Mouse (Mus musculus): ENCODE results near the gene Ccdc148. TPM values are rescaled to one million over a fixed set of nuclear protein-coding genes. Genes with fewer than 3 reads are reported as not detected.

Ccdc148 gene
- polyA plus RNA-seq, 1 experiment from 2014 or later, result 0.38 TPM

DNA sequence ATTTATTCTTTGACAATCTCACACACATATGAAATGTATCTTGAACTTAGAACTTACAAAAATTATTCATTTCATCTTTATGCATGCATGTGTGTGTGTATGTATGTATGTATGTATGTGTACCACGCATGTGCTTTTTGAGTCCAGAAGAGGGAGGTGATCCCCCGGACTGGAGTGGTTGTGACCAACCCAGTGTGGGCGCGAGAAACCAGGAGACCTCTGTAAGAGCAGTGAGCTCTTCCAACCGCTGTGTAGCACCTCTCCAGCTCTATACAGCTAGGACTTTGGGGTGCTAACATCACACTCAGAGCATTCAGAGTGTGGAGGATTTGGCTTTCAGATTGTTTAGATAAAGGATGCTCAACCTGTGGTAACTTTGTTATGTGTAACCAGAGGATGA is 10.1 kb upstream of the Ccdc148 start:
- WGBS, result 97% methylated on average over 5 of the region's 5 CpGs
- no peak overlapping the region for H3K4me2 ChIP-seq (ENCODE audit: low read depth)
- no peak overlapping the region for H3K9ac ChIP-seq (ENCODE audit: low read length)
- no peaks in the 10 kb centered on the region for H3K4me1 ChIP-seq (ENCODE audit: control insufficient read depth, insufficient read depth, low read length)
- no peak overlapping the region for H3K4me3 ChIP-seq (ENCODE audit: low read depth, low read length)
- DNase-seq (ENCODE audit: low spot score), result no peak
- H3K27ac ChIP-seq (ENCODE audit: low read depth, low read length), result no peak overlapping the region
- no peaks in the 10 kb centered on the region for H3K27me3 ChIP-seq (ENCODE audit: control insufficient read depth, insufficient read depth, low read length)
- no peaks in the 10 kb centered on the region for H3K9me3 ChIP-seq (ENCODE audit: control insufficient read depth, low read length)
- no peaks in the 10 kb centered on the region for H3K36me3 ChIP-seq (ENCODE audit: control insufficient read depth, insufficient read depth, low read length)
- no peak for ATAC-seq (ENCODE audit: insufficient read depth, low FRiP score, low TSS enrichment)

DNA sequence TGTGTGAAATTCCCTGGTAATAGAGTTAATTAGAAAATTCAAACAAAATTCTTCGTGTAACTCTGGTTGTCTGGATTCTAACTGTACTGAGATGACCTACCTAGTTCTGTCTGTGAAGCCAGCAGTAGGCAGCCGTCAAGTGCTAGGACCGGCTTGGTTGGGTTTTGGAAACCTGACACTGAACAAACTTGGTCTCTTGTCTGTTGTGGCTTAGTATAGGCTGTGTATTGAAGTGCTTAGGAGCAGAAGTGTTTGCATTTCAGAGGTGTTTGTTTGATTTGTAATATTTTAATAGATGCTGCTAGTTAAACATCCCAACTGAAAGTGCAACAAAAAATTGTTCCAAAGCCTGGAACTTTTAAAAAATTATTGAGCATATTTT is 9.7 kb upstream of the Ccdc148 start:
- H3K4me1 ChIP-seq (ENCODE audit: control insufficient read depth, insufficient read depth, low read length), result no peaks in the 10 kb centered on the region
- no peak overlapping the region for H3K4me2 ChIP-seq (ENCODE audit: low read depth)
- H3K36me3 ChIP-seq (ENCODE audit: control insufficient read depth, insufficient read depth, low read length), result no peaks in the 10 kb centered on the region
- no peak overlapping the region for H3K4me3 ChIP-seq (ENCODE audit: low read depth, low read length)
- H3K27ac ChIP-seq (ENCODE audit: low read depth, low read length), result no peak overlapping the region
- DNase-seq (ENCODE audit: low spot score) (no peak), ATAC-seq (ENCODE audit: insufficient read depth, low FRiP score, low TSS enrichment) (no peak)
- H3K27me3 ChIP-seq (ENCODE audit: control insufficient read depth, insufficient read depth, low read length), result no peaks in the 10 kb centered on the region
- WGBS, result 74% methylated on average over 3 of the region's 3 CpGs
- no peaks in the 10 kb centered on the region for H3K9me3 ChIP-seq (ENCODE audit: control insufficient read depth, low read length)
- H3K9ac ChIP-seq (ENCODE audit: low read length), result no peak overlapping the region

DNA sequence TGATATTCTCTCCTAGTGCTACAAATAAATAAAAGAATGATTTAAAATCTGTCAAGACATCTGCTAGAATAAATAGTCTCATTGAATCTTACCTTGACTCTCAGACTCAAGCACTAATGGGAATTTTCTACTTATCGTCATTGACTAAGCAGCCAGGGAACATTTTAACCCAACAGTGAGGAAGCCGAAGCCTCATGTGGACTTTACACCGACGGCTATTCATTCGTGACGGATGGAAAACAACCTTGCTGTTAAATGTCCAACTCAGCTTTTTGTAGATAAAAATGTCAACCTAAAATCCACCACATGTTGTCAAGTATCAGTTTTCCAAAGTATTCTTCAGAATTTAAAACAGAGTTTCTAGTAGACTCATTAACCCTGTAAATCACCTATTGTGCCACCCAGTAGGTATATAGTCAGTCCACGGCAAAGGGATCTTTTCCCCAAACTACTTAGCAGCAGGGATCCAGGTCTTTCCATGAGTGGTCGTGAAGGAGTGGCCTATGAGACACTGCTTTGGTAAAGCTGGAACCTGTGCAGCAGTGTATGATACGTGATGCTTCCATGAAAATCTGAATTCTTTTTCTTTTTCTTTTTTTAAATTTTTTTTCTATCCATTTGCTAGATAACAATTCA is 9.2 kb upstream of the Ccdc148 start:
- WGBS, result 78% methylated on average over 9 of the region's 9 CpGs
- H3K4me1 ChIP-seq (ENCODE audit: control insufficient read depth, insufficient read depth, low read length), result no peaks in the 10 kb centered on the region
- no peaks in the 10 kb centered on the region for H3K27me3 ChIP-seq (ENCODE audit: control insufficient read depth, insufficient read depth, low read length)
- H3K9me3 ChIP-seq (ENCODE audit: control insufficient read depth, low read length), result no peaks in the 10 kb centered on the region
- H3K4me3 ChIP-seq (ENCODE audit: low read depth, low read length), result no peak overlapping the region
- H3K9ac ChIP-seq (ENCODE audit: low read length), result no peak overlapping the region
- DNase-seq (ENCODE audit: low spot score) (no peak), ATAC-seq (ENCODE audit: insufficient read depth, low FRiP score, low TSS enrichment) (no peak)
- no peak overlapping the region for H3K4me2 ChIP-seq (ENCODE audit: low read depth)
- H3K36me3 ChIP-seq (ENCODE audit: control insufficient read depth, insufficient read depth, low read length), result no peaks in the 10 kb centered on the region
- H3K27ac ChIP-seq (ENCODE audit: low read depth, low read length), result no peak overlapping the region

DNA sequence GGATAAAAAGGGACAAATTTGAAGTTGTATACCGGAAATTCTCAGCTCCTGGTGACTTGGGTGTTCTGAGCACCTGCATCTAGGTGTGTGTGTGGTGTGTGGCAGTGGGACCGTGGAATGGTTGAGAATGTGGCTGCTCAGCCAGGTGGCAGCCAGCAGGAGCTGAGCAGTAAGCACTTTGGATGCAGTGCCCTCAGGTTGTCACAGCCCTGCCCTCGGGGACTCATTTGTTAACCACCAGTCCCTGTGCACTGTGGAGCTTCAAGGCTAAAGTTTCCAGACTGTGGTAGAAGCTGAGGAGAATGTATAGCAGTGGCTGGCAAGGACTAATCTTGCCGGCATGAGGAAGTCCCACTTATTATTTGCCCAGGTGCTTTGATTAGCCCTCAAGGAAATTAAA is 7.3 kb upstream of the Ccdc148 start:
- no peak overlapping the region for H3K4me3 ChIP-seq (ENCODE audit: low read depth, low read length)
- peaks cover 8% of the 10 kb centered on the region; the same call in 1 of the 2 replicates for H3K4me1 ChIP-seq (ENCODE audit: control insufficient read depth, insufficient read depth, low read length)
- DNase-seq (ENCODE audit: low spot score), result no peak
- H3K36me3 ChIP-seq (ENCODE audit: control insufficient read depth, insufficient read depth, low read length), result no peaks in the 10 kb centered on the region
- 82% methylated on average over 4 of the region's 4 CpGs for WGBS
- H3K27ac ChIP-seq (ENCODE audit: low read depth, low read length), result no peak overlapping the region
- ATAC-seq (ENCODE audit: insufficient read depth, low FRiP score, low TSS enrichment), result no peak
- H3K9me3 ChIP-seq (ENCODE audit: control insufficient read depth, low read length), result no peaks in the 10 kb centered on the region
- H3K9ac ChIP-seq (ENCODE audit: low read length), result no peak overlapping the region
- H3K4me2 ChIP-seq (ENCODE audit: low read depth), result no peak overlapping the region
- no peaks in the 10 kb centered on the region for H3K27me3 ChIP-seq (ENCODE audit: control insufficient read depth, insufficient read depth, low read length)

DNA sequence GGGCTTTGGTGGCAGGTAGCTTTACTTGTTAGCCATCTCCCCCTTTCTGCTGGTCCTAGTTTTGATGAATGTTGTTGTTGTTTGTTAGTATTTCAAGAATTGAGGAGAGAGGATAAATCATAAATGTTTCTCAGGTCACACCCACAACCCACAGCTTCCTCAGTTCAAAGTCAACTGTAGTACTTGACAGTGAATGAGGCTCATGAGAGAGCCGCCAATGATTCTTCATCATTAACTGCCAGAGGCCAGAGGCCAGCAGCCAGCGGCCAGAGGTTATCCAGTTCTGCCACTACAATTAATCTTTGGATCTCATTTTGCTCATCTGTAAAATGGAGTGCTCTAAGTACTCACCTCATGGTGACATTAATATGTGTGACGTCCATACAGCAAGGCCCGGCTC is 6.5 kb upstream of the Ccdc148 start:
- no peak overlapping the region for H3K4me2 ChIP-seq (ENCODE audit: low read depth)
- H3K36me3 ChIP-seq (ENCODE audit: control insufficient read depth, insufficient read depth, low read length), result no peaks in the 10 kb centered on the region
- 79% methylated on average over 4 of the region's 4 CpGs for WGBS
- DNase-seq (ENCODE audit: low spot score) (no peak), ATAC-seq (ENCODE audit: insufficient read depth, low FRiP score, low TSS enrichment) (no peak)
- H3K9me3 ChIP-seq (ENCODE audit: control insufficient read depth, low read length), result no peaks in the 10 kb centered on the region
- H3K9ac ChIP-seq (ENCODE audit: low read length), result no peak overlapping the region
- H3K4me3 ChIP-seq (ENCODE audit: low read depth, low read length), result no peak overlapping the region
- no peak overlapping the region for H3K27ac ChIP-seq (ENCODE audit: low read depth, low read length)
- no peaks in the 10 kb centered on the region for H3K27me3 ChIP-seq (ENCODE audit: control insufficient read depth, insufficient read depth, low read length)
- H3K4me1 ChIP-seq (ENCODE audit: control insufficient read depth, insufficient read depth, low read length), result peaks cover 12% of the 10 kb centered on the region; the same call in 1 of the 2 replicates

DNA sequence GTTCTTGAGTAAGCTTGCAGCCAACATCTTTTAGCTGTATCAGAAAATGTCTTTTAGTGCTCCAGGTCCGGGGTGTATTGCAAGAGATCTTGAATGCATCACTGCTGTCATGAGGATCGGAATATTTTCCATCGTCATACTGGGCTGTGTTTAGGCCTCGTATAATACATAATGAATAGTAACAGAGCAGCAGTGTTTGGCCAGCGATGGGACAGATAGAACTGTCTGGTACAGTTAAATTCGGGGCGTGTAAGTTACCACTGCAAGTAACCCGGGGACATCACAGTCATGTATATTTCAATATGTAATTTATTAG is 1.8 kb upstream of the Ccdc148 start:
- no peak overlapping the region; the same call in 1 of the 2 replicates for H3K9ac ChIP-seq (ENCODE audit: low read length)
- H3K36me3 ChIP-seq (ENCODE audit: control insufficient read depth, insufficient read depth, low read length), result no peaks in the 10 kb centered on the region
- WGBS, result 46% methylated on average over 8 of the region's 8 CpGs
- H3K27me3 ChIP-seq (ENCODE audit: control insufficient read depth, insufficient read depth, low read length), result no peaks in the 10 kb centered on the region
- H3K9me3 ChIP-seq (ENCODE audit: control insufficient read depth, low read length), result no peaks in the 10 kb centered on the region
- peaks cover 15% of the 10 kb centered on the region; the same call in 1 of the 2 replicates for H3K4me1 ChIP-seq (ENCODE audit: control insufficient read depth, insufficient read depth, low read length)
- no peak for ATAC-seq (ENCODE audit: insufficient read depth, low FRiP score, low TSS enrichment)
- no peak for DNase-seq (ENCODE audit: low spot score)
- H3K4me2 ChIP-seq (ENCODE audit: low read depth), result peak overlapping the region; percentile 47
- peak overlapping the region; percentile 86 for H3K4me3 ChIP-seq (ENCODE audit: low read depth, low read length)
- H3K27ac ChIP-seq (ENCODE audit: low read depth, low read length), result no peak overlapping the region

DNA sequence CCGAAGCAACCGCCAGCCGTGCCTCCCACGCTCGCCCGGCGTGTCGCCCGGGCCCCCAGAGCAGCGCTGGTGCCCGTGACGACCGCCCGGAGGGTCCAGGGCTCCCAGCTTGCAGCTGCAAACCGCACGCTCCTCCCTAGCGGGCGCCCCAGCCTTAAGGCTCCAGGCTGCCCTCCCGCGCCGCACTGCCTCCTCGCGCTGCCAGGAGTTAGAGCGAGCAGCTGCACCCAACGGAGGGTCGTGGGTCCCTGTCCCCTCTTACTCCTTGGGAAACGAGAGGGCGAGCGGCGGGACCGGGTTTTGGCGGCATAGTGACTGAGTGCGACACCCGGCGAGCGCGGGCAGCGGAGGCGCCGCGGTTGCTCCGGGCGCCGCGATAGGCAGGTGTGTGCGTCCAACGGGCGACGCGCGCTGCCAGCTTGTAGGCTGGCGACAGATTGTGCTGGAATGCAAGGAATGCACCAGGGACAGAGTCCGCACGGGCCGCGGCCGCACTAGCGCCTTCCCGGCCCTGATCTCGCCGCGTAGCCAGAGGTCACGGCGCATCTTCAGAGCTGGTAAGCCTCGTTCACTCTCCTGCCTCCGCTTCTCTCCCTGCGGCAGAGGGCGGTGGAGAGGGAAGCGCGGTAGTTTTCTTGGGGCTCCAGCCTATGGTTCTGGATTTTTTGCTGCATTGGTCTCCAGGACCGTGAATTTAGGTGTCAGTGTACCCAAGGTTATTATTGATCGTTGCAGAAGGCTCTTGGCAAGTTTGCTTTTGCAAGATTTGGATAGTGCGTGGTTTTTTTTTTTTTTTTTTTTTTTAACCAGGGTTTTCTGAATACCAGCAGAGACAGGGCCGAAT is 1.2 kb upstream of the Ccdc148 start:
- Histone ChIP-seq H3K36me3 (ENCODE audit: control insufficient read depth, insufficient read depth, low read length) (no peaks in the 10 kb centered on the region), H3K4me2 (ENCODE audit: low read depth) (peak overlapping the region; percentile 47), H3K27ac (ENCODE audit: low read depth, low read length) (peak overlapping the region; percentile 54), H3K27me3 (ENCODE audit: control insufficient read depth, insufficient read depth, low read length) (no peaks in the 10 kb centered on the region), H3K9ac (ENCODE audit: low read length) (peak overlapping the region; percentile 80), H3K4me3 (ENCODE audit: low read depth, low read length) (peak overlapping the region; percentile 86), H3K9me3 (ENCODE audit: control insufficient read depth, low read length) (no peaks in the 10 kb centered on the region), H3K4me1 (ENCODE audit: control insufficient read depth, insufficient read depth, low read length) (peaks cover 15% of the 10 kb centered on the region; the same call in 1 of the 2 replicates)
- ATAC-seq (ENCODE audit: insufficient read depth, low FRiP score, low TSS enrichment) (peak; percentile 71), DNase-seq (ENCODE audit: low spot score) (peak; percentile 81)
- WGBS, result under 1% methylated on average over 69 of the region's 74 CpGs

DNA sequence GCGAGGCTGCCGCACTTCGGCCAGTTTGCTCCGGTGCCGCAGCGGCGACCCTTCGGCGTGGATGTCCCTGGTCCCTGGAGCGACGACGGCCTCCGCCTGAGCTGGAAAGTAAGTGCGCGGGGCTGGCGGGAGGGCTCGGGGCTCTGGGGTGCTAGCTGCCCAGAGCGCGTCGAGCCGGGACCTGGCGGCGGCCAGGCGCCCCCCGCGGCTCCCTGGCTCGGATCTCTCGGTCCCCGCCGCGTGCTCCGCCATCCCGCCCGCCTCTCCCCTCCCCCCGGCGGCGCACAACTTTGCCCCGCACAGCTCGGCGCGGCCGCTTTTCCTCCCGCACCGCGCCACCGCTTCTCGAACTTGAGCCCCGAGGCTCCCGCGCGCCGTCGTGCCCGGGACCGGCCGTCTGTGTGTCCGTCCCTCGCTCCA is 548 bp upstream of the Ccdc148 start:
- under 1% methylated on average over 21 of the region's 58 CpGs for WGBS

More for the DNA sequence above, 548 bp upstream of the Ccdc148 start:
- Histone ChIP-seq H3K27me3 (ENCODE audit: control insufficient read depth, insufficient read depth, low read length) (no peaks in the 10 kb centered on the region), H3K4me1 (ENCODE audit: control insufficient read depth, insufficient read depth, low read length) (peaks cover 15% of the 10 kb centered on the region; the same call in 1 of the 2 replicates), H3K36me3 (ENCODE audit: control insufficient read depth, insufficient read depth, low read length) (no peaks in the 10 kb centered on the region), H3K4me2 (ENCODE audit: low read depth) (peak overlapping the region; percentile 47), H3K9ac (ENCODE audit: low read length) (peak overlapping the region; percentile 80), H3K9me3 (ENCODE audit: control insufficient read depth, low read length) (no peaks in the 10 kb centered on the region), H3K4me3 (ENCODE audit: low read depth, low read length) (peak overlapping the region; percentile 86), H3K27ac (ENCODE audit: low read depth, low read length) (peak overlapping the region; percentile 54)
- ATAC-seq (ENCODE audit: insufficient read depth, low FRiP score, low TSS enrichment) (peak; percentile 59), DNase-seq (ENCODE audit: low spot score) (peak; percentile 62)

Data from neural tube, embryonic 11.5 days (tissue).